In genomic region chr16:23136406-23136970, GRCm38 (mm10) we compare ENCODE assay signal across 25 mouse cellular contexts. TPM values are rescaled to one million over a fixed set of nuclear protein-coding genes. Genes with fewer than 3 reads are reported as not detected.
DNase-seq lines count a peak whose midpoint lies in the region; ATAC-seq and TF ChIP-seq lines count a peak whose summit lies in the region.
"Had no signal": no experiment of that assay in that cellular context is flagged by ENCODE, and none has a peak within 500 bp of the region (broad histone marks: within the 10 kb centered on the region; RNA-seq: fewer than 3 reads in every experiment).

No protein-coding gene starts in this region.

- H3K9ac ChIP-seq in midbrain, embryonic 11.5 days (ENCODE audit: low read length): no peak overlapping the region
- H3K9ac ChIP-seq in midbrain, postnatal 0 days (replicated peaks; ENCODE audit: low read length, poor library complexity, severe bottlenecking): no peak overlapping the region
- H3K9ac ChIP-seq: limb, embryonic 12.5 days; liver, embryonic 12.5 days; stomach, embryonic 15.5 days had no signal

- 62% methylated on average over 4 of the region's 4 CpGs for WGBS in midbrain, embryonic 11.5 days
- WGBS in midbrain, postnatal 0 days: 78% methylated on average over 4 of the region's 4 CpGs

- TF ChIP-seq POLR2A in bone marrow macrophage, adult 2 months (IDR thresholded peaks at IDR 0.05; ENCODE audit: borderline replicate concordance, low read depth, low read length): no peak

- no peak overlapping the region for H3K4me2 ChIP-seq in midbrain, embryonic 11.5 days
- no peak overlapping the region for H3K4me2 ChIP-seq in midbrain, postnatal 0 days (ENCODE audit: low read depth, low read length, poor library complexity, severe bottlenecking)
- H3K4me2 ChIP-seq: limb, embryonic 12.5 days; liver, embryonic 12.5 days; midbrain, embryonic 12.5 days had no signal

- H3K27ac ChIP-seq in midbrain, embryonic 11.5 days (ENCODE audit: low read depth, low read length): no peak overlapping the region
- H3K27ac ChIP-seq in midbrain, postnatal 0 days (ENCODE audit: low read depth, low read length): no peak overlapping the region
- H3K27ac ChIP-seq in bone marrow macrophage, adult 2 months (ENCODE audit: insufficient read depth, low read depth, low read length): peak overlapping the region; percentile 79
- H3K27ac ChIP-seq: hindbrain, embryonic 10.5 days; limb, embryonic 12.5 days; liver, embryonic 12.5 days; midbrain, embryonic 12.5 days; stomach, embryonic 15.5 days had no signal

- no peak overlapping the region for H3K4me3 ChIP-seq in midbrain, embryonic 11.5 days (ENCODE audit: low read depth, low read length)
- no peak overlapping the region for H3K4me3 ChIP-seq in midbrain, postnatal 0 days (ENCODE audit: low read depth, low read length)
- H3K4me3 ChIP-seq in bone marrow macrophage, adult 2 months (ENCODE audit: insufficient read depth, low read length): no peak overlapping the region
- H3K4me3 ChIP-seq: hindbrain, embryonic 10.5 days; limb, embryonic 12.5 days; liver, embryonic 12.5 days; midbrain, embryonic 12.5 days; stomach, embryonic 15.5 days had no signal

- H3K27me3 ChIP-seq in midbrain, embryonic 11.5 days (ENCODE audit: control insufficient read depth, insufficient read depth, low read length): no peaks in the 10 kb centered on the region
- H3K27me3 ChIP-seq in midbrain, postnatal 0 days (ENCODE audit: insufficient read depth, low read length): no peaks in the 10 kb centered on the region
- H3K27me3 ChIP-seq: CH12.LX; limb, embryonic 12.5 days; liver, embryonic 12.5 days; midbrain, embryonic 12.5 days; stomach, embryonic 15.5 days had no signal

- DNase-seq in midbrain, embryonic 11.5 days (ENCODE audit: low spot score, missing footprints): peak; percentile 68
- no peak for DNase-seq in midbrain, postnatal 0 days (ENCODE audit: low spot score)
- no peak for DNase-seq in layer of hippocampus, adult 9-10 months (ENCODE audit: low spot score)
- no peak for DNase-seq in T-cell, adult 2 months (ENCODE audit: low spot score)
- no peak for DNase-seq in thymus, postnatal 36 days
- DNase-seq: cerebellum, postnatal 25 days; gastrocnemius, postnatal 14 days; kidney, adult 8-10 months; kidney, postnatal 36 days; lung, adult 2 months; right cerebral cortex, postnatal 14 days had no signal

- ATAC-seq in midbrain, embryonic 11.5 days (ENCODE audit: low FRiP score): no peak
- ATAC-seq in midbrain, postnatal 0 days (ENCODE audit: low FRiP score): no peak
- ATAC-seq in megakaryocyte, adult 5-6 weeks (ENCODE audit: poor library complexity, severe bottlenecking): peak; percentile 67
- ATAC-seq: liver, embryonic 12.5 days had no signal

- TF ChIP-seq CTCF in midbrain, postnatal 0 days (IDR thresholded peaks at IDR 0.05): no peak
- no peak for TF ChIP-seq CTCF in bone marrow macrophage, adult 2 months (IDR thresholded peaks at IDR 0.05; ENCODE audit: low read depth, low read length)

- H3K4me1 ChIP-seq in midbrain, embryonic 11.5 days (ENCODE audit: control insufficient read depth, insufficient read depth, low read length): no peaks in the 10 kb centered on the region
- no peaks in the 10 kb centered on the region for H3K4me1 ChIP-seq in midbrain, postnatal 0 days (ENCODE audit: insufficient read depth, low read length)
- peaks cover 29% of the 10 kb centered on the region for H3K4me1 ChIP-seq in bone marrow macrophage, adult 2 months (ENCODE audit: control insufficient read depth, insufficient read depth, low read length)
- H3K4me1 ChIP-seq: limb, embryonic 12.5 days; liver, embryonic 12.5 days; midbrain, embryonic 12.5 days; stomach, embryonic 15.5 days had no signal

- H3K9me3 ChIP-seq in midbrain, embryonic 11.5 days (ENCODE audit: control insufficient read depth, low read length): no peaks in the 10 kb centered on the region
- H3K9me3 ChIP-seq in midbrain, postnatal 0 days (ENCODE audit: low read length): no peaks in the 10 kb centered on the region
- H3K9me3 ChIP-seq: hindbrain, embryonic 10.5 days; limb, embryonic 12.5 days; liver, embryonic 12.5 days; midbrain, embryonic 12.5 days; stomach, embryonic 15.5 days had no signal

- H3K36me3 ChIP-seq in midbrain, embryonic 11.5 days (ENCODE audit: control insufficient read depth, insufficient read depth, low read length): no peaks in the 10 kb centered on the region
- no peaks in the 10 kb centered on the region for H3K36me3 ChIP-seq in midbrain, postnatal 0 days (ENCODE audit: insufficient read depth, low read length)
- H3K36me3 ChIP-seq: hindbrain, embryonic 10.5 days; limb, embryonic 12.5 days; liver, embryonic 12.5 days; midbrain, embryonic 12.5 days; stomach, embryonic 15.5 days had no signal

RNA-seq across cellular contexts. Expression of gene Rfc4, which starts 9.0 kb away (rescaled TPM):
- polyA plus RNA-seq in midbrain, embryonic 11.5 days (2014; fragmentation: Nextera tagmentation; extraction: Ambion mirVana): 237 and 249 TPM in 2 replicates
- total RNA-seq in midbrain, postnatal 0 days (2014; rRNA removed): 8.6 and 10.0 TPM in 2 replicates
- polyA plus RNA-seq in midbrain, postnatal 0 days (2015; fragmentation: Nextera tagmentation; extraction: Ambion mirVana): 20.4 and 22.6 TPM in 2 replicates
- 10.6 and 14.5 TPM in 2 replicates for polyA plus RNA-seq in bone marrow macrophage, adult 2 months (2012; ENCODE audit: insufficient read depth, insufficient read length, missing spikeins)
- 107 and 122 TPM in 2 replicates for total RNA-seq in megakaryocyte, adult 5-6 weeks (2015)
- 42.3 and 45.5 TPM in 2 replicates for total RNA-seq in megakaryocyte, adult 5-6 weeks (2017)

RNA-seq across cellular contexts. Expression of gene Adipoq, which starts 9.8 kb away (rescaled TPM):
- polyA plus RNA-seq in midbrain, embryonic 11.5 days (2014; fragmentation: Nextera tagmentation; extraction: Ambion mirVana): 0.22 TPM in 1 of 2 replicates, not detected in the other
- not detected in 2 replicates for total RNA-seq in midbrain, postnatal 0 days (2014; rRNA removed)
- polyA plus RNA-seq in midbrain, postnatal 0 days (2015; fragmentation: Nextera tagmentation; extraction: Ambion mirVana): not detected in 2 replicates
- polyA plus RNA-seq in bone marrow macrophage, adult 2 months (2012; ENCODE audit: insufficient read depth, insufficient read length, missing spikeins): not detected in 2 replicates
- total RNA-seq in megakaryocyte, adult 5-6 weeks (2015): 0.55 and 0.80 TPM in 2 replicates
- total RNA-seq in megakaryocyte, adult 5-6 weeks (2017): 0.40 and 1.7 TPM in 2 replicates
- total RNA-seq: layer of hippocampus, postnatal 10 days; left cerebral cortex, postnatal 10 days; MEL had no signal
- polyA plus RNA-seq: forebrain, embryonic 11.5 days; heart, embryonic 16.5 days; hindbrain, embryonic 10.5 days; limb, embryonic 12.5 days; liver, embryonic 12.5 days; midbrain, embryonic 12.5 days; neural tube, embryonic 14.5 days; stomach, embryonic 15.5 days had no signal

RNA-seq across cellular contexts. Expression of gene Eif4a2, which starts 29.2 kb away (rescaled TPM):
- polyA plus RNA-seq in midbrain, embryonic 11.5 days (2014; fragmentation: Nextera tagmentation; extraction: Ambion mirVana): 210 and 232 TPM in 2 replicates
- 647 and 778 TPM in 2 replicates for total RNA-seq in midbrain, postnatal 0 days (2014; rRNA removed)
- polyA plus RNA-seq in midbrain, postnatal 0 days (2015; fragmentation: Nextera tagmentation; extraction: Ambion mirVana): 291 and 295 TPM in 2 replicates
- 255 TPM in 2 replicates for polyA plus RNA-seq in bone marrow macrophage, adult 2 months (2012; ENCODE audit: insufficient read depth, insufficient read length, missing spikeins)
- total RNA-seq in megakaryocyte, adult 5-6 weeks (2015): 299 and 324 TPM in 2 replicates
- total RNA-seq in megakaryocyte, adult 5-6 weeks (2017): 454 and 463 TPM in 2 replicates

Comparison
In these comparisons a context has a peak if more than half of its experiments do, and no peak if none do; other contexts are left out.
1. RNA of gene Rfc4, which starts 9.0 kb away (polyA plus RNA-seq): 237 to 249 TPM in midbrain, embryonic 11.5 days; 20.4 to 22.6 TPM in midbrain, postnatal 0 days and 10.6 to 14.5 TPM in bone marrow macrophage, adult 2 months; every median in the first group is over 10 times any median in the second.